Mouse (Mus musculus) spleen, postnatal 36 days (tissue): ENCODE results near the gene Tfe3.
"Not testable (repeated sequence)": the region's sequence is repeated elsewhere in the genome, so short reads cannot be mapped to it uniquely, and the experiment has no call there.

Experiments
- DNase-seq, 2 experiments: peaks; one replicate each; pipeline ENCODE4 v3.0.0; 2022; ENCODE audit warnings: low spot score in 2 of 2, mixed read lengths in 1 of 2

Gene Tfe3

GRCm38 (mm10) chrX:7750432-7751116, 11.8 kb upstream of the Tfe3 start, which contains the start of gene Ccdc120:
TSS of gene Ccdc120 (minus strand) at chrX:7750905.
- DNase-seq: no peak

DNA sequence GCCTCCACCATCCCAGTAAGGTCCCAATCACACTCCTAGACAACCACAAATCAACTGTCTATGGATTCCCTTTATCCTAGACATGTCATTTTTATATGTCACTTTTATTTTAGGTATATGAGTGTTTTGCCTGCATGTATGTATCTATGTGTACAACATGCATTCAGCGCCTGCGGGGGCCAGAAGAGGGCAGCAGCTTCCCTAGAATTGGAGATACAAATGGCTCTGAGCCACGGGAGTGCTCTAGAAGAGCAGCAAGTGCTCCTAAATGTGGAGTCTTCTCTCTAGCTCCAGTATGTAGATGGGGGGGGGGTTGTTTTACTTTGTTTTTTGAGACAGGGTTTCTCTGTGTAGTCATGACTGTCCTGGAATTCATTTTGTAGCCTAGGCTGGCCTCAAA, 8.7 kb upstream of the Tfe3 start:
- peak in 1 of 2 experiments; percentile 31 for DNase-seq

DNA sequence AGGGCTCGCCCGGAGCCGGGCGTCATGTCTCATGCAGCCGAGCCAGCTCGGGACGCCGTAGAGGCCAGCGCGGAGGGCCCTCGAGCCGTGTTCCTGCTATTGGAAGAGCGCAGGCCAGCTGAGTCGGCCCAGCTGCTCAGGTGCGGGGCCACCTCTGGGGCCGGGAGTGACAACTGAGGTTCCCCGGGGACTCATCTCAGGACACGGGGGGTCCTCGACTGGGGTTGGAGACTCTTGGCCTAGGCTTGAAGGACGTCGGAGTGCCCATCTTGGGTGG, 499 bp downstream of the Tfe3 start:
- DNase-seq: no peak

GRCm38 (mm10) chrX:7763631-7764393, 1.5 kb downstream of the Tfe3 start:
- DNase-seq: peak; percentile 14 to 15

GRCm38 (mm10) chrX:7764657-7765280, 2.4 kb downstream of the Tfe3 start:
- DNase-seq: no peak

- no peak for DNase-seq
Observed at GRCm38 (mm10) chrX:7765281-7765670, 2.9 kb downstream of the Tfe3 start.

DNA sequence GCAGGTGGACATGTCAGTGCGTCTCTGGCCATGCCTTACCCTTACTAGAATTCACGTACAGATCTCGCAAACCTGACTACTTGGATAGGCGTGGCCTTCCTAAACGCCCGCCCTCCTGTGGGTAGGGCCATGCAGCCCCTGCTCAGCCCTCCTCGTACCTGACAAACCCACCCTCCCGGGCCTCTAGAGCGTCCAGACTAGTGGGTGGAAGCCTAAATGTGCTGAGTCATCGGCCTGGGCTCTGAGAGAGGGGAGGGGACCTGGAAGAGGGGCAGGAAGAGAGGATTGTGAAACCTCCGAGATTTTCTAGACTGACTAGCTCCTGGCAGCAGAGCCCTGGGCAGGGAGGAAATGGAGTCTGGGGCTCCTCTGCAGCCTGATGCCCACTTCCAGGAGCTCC, 3.4 kb downstream of the Tfe3 start:
- no peak for DNase-seq

DNA sequence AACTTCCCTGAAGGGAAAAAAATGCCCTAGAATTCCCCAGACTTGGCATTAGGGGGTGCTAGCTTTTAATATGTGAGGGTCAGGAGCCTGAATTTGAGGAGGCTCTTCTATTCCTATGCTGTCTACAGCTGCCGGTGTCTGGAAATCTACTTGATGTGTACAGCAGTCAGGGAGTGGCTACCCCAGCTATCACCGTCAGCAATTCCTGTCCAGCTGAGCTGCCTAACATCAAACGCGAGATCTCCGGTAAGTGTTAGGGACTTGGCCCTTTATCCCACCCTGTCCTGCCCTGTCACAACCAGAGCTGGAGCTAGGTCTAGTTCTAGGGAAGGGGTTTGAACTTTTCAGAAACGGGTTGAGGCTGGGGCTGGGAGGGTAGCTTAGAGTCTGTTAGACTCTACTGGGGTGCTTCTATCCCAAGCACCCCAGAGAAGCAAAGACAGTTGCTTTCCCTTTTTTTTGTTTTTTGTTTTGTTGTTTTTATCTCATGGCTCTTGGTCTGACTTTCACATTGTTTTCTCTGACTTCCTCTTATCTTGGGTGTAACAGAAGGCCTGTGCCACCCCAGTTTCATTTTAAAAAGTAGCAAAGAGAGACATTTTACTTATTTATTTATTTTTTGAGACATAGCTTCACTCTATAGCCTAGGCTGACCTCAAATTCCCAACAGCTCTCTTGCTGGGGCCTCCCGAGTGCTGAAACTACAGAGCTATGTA, 7.1 kb downstream of the Tfe3 start:
- no peak for DNase-seq

DNA sequence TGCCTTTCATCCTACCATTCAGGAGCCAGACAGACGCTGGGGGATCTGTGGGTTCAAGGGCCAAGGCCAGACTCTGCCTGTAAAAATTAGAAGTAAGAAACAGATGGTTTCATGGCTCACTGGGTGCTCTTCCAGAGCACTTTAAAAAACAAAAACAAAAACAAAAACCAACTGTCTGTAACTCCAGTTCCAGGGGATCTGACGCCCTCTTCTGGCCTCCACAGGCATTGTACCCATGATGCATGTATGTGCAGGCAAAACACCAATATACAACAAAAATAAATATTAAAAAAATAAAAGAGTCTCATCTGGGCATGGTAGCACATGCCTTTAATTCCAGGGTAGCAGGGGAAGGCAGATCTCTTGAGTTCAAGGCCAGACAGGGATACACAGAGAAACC, 10.4 kb downstream of the Tfe3 start:
- DNase-seq: no peak

GRCm38 (mm10) chrX:7775501-7776205, 13.3 kb downstream of the Tfe3 start:
- DNase-seq: no peak

GRCm38 (mm10) chrX:7776329-7777082, 14.1 kb downstream of the Tfe3 start:
- DNase-seq: no peak

GRCm38 (mm10) chrX:7778450-7779244, 16.3 kb downstream of the Tfe3 start:
- DNase-seq: peak in 1 of 2 experiments; percentile 38

- DNase-seq: no peak
Observed at GRCm38 (mm10) chrX:7779294-7779693, 16.9 kb downstream of the Tfe3 start.

- no peak for DNase-seq
Observed at GRCm38 (mm10) chrX:7782603-7783092, 20.3 kb downstream of the Tfe3 start.

GRCm38 (mm10) chrX:7789542-7790136, 27.3 kb downstream of the Tfe3 start, which contains the start of gene Gripap1:
TSS of gene Gripap1 (plus strand) at chrX:7789765.
- DNase-seq: peak; percentile 77 to 86

- no peak for DNase-seq
Observed at GRCm38 (mm10) chrX:7790309-7790708, 27.9 kb downstream of the Tfe3 start.

DNA sequence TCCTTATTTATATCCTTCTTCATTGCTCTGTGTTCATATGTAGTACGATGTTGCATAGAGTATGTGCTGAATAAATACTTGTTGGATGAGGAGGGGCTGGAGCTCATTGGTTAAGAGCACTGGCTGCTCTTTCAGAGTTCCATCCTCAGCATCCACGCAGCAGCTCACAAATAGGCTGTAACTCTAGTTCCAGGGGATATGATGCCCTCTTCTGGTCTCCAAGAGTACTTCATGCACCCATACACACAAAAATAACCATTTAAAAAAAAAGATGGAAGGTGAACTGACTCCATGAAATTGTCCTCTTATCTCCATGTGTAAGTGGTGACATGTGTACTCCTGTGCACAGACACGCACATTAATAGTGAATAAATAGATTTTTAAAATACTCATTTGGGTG, 31.0 kb downstream of the Tfe3 start:
- no peak for DNase-seq

DNA sequence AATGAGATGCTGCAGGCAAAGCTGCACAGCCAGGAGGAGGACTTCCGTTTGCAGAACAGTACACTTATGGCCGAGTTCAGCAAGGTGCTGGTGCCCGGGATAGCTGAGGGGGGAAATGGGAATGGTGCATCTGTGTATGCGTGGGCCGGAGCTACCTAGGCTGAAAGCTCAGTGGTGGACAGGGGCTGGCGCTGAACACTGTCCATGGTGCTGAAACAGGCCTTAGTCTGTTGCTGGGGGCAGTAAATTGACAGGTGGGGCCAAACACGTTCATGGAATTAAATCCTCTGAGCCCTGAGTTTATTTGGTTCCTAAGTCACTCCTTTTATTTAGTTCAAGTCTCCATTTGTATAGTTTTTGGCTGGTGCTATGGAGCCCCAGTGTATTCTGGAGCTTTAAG, 32.7 kb downstream of the Tfe3 start:
- DNase-seq: no peak

DNA sequence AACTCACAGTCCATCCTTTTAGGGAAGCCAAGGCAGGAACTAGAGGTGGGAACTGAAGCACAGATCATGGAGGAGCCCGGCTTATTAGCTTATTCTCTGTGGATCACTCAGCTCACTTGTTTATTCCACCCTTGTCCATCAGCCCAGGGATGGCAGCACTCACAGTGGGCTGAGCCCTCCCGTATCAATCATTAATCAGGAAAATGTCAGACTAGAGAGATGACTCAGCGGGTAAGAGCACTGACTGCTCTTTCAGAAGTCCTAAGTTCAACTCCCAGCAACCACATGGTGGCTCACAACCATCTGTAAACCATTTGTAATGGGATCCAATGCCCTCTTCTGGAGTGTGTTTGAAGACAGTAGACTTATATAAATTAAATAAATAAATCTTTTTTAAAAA, 35.0 kb downstream of the Tfe3 start:
- no peak for DNase-seq

DNA sequence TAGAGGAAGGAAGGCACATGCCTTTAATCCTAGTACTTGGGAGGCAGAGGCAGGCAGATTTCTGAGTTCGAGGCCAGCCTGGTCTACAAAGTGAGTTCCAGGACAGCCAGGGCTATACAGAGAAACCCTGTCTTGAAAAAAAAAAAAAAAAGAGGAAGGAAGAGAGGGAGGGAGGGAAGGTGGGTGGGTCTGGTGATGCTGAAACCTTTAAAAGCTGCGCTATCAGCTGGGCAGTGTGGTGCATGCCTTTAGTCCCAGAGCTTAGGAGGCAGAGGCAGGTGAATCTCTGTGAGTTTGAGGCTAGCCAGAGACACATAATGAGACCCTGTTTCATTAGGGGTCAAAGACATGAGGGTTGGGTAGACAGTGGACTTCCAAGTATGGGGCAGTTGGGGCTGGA, 39.8 kb downstream of the Tfe3 start:
- DNase-seq: not testable (repeated sequence)
